Mouse (Mus musculus): ENCODE data around the gene Scg5.

Scg5 gene

DNA sequence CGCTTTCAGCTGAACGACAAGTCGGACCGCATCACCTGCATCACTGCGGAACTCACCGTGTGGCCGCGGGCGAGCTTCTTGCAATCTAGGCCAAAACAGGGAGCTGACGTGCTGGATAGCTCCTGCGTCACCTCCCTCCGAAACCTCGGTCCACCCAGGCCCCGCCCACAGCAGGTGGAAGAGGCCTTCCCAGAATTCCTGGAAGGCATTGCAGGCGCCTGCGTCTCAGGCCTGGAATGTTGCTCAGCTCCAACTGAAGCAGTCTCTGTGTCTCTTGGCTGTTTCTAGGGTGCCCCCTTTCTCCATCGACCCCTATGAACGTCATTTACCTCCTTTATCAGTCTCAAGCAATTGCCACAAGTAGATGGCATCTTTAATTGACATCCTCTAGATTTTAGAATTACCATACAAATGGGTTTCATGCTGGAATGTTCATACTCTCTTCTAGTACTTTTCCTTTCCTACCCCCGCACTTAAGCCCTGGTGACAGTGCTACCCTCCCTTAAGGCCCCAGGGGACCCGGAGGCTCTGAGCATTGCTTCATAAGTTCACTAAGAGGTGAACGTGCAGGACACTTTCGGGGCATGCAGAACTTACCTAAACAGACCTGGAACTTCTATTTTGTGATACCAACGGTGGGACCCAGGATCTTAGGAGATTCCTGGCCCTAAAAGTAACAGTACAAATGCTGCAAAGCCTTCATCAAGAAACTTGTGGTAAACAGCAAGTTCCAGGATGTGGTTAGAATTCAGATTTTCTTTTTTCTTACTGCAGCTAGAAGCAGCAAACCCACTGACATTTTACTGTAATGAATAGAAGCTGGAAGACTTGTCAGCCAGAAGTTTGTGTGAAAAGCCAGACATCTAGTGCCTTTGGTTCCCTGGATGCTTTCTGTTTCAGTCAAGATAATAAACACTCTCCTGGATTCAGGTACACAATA lies at the start of gene Scg5:
Gene Scg5 (minus strand): TSS at position 179 of the 940 bp plus-strand sequence.
- peak; percentile 96 to 98 for DNase-seq

DNA sequence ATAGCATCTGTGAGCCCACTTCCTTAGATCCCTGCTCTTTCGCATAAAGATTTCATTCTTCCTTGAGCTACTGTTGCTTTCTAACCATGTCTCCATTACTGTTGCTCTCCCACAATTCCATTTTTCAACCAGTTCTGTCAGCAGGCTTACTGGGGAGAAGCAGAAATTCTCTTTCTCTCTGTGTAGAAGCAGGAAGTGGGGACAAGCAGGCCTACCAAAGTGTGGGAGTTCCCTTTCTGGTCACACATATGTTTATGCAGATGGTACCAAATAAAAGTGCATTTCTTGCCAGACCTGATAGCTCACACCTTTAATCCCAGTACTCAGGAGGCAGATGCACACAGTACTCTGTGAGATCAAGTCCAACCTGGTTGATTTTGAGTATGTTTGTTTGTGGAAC lies 41.2 kb upstream of the Scg5 start:
- DNase-seq: no peak

DNA sequence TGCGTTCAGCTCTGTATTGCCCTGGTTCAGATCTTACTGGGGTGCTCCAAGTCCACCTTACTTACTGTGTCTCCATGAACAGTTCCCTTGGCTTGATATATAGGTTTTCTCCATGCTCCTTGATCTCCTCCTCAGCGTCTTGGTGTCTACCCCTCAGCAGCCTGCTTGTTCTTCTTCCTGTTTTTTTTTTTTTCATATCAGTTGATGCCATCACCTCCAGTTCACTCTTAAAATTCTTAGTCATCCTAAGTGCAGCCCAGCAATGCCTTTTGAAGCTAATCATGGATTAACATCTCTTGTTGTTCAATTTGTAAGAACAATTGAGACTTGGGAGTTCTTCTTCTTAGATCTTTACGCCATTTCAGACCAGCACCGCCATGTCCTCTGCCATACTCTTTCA lies 39.5 kb upstream of the Scg5 start:
- no peak for DNase-seq

DNA sequence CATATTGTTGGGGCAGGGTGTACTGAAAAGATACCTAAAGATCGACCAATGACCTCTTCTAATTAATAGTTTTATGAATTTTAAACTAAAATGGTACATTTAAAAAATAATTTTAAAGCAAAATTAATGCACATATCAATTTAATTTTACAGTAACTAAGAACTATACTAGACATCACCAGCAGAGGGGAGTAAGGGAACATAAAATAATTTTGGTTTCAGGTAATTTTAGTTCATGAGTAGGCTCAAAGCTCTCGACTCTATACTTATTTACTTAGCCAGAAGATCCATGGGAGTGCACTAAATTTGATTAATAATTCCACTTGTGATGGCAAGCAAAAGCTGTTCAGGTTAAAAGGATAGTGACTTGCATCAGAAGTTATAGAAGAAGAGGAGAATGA lies 37.2 kb upstream of the Scg5 start:
- peak in 1 of 2 experiments; percentile 65 for DNase-seq

DNA sequence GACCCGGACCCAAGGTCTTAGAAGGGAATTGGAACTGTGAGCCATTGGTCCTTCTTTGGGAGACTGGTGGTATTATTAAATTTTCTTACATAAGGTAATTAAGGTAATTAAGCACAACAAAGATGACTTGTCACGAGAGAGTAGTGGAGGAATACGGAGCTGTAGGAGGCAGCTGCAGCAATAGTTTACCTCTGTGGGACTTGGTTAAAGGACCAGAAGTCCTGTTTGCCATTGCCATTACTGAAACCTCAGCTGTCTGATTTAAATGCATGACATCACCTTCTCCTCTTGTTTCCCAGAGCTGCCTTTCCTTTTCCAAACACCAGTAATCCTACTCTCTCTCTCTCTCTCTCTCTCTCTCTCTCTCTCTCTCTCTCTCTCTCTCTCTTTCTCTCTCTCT lies 20.2 kb upstream of the Scg5 start:
- DNase-seq: no peak

DNA sequence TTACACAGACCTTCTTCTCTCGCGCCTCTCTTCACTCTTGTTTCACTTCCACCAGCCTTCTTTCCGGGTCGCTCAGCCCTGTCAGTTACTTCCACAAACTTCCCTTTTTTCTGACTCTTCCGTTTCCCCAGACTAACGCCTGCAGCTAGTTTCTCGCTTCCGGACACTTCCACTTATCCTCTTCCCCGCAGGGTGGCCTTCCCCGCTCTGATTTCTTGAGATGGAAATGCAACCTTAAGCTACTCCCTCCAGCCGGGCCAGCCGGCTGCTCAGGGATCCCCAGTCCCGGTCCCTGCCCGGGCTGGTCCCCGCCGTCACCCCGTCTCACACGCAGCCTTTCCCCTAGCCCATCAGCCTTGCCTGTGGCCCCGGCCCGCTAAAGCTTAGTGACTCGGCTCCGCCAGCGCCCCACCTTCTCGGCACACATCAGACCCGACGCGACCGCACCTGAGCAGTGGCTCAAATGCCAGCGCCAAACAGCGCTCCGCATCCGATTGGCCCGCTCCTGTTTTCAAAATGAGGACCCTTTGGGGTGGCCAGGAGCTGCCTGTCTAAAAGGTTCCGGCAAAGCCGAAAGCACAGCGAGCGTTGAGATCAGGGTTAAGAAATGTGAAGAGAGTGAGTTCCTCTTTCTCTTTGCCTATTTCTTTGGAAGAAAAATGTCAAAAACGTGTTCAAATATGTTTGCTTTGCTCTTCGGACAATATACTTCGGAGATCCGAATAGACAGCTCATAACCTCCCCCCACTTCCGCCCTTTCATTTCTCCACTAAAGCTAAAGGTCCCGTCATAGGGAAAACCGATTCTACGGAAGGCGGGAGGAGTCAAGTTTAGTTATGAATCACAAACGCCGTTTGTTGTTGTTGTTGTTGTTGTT lies 19.6 kb upstream of the Scg5 start, which contains the start of gene Arhgap11a:
Gene Arhgap11a (minus strand): TSS at position 417 of the 877 bp plus-strand sequence.
- DNase-seq: peak; percentile 95 to 98

DNA sequence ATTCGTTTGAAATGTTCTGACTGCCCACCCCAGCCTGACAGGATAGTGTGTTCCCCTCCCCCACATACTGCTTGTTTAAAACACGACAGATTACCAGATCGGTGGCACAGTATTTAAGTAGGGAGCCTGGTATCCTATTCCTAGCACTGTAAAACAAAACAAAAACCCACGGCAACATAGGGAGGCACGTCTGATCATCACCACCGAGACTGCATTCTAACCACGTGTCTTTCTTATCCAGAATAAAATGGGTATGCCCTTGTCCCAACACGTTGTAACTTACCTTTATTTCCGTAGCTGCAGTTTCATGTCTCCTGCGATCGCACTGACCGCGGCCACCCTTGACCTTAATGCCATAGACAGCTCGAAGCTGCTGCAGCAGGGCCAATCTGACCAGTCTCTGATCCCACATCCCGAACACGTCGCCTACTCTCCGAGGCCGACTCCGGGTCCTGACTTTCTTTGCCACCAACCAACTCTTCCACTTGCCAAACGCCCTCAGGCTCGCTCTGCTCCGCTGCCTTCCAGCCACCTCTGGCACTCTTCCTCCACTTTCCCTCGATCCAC lies 18.8 kb upstream of the Scg5 start:
- peak in 1 of 2 experiments; percentile 36 for DNase-seq

DNA sequence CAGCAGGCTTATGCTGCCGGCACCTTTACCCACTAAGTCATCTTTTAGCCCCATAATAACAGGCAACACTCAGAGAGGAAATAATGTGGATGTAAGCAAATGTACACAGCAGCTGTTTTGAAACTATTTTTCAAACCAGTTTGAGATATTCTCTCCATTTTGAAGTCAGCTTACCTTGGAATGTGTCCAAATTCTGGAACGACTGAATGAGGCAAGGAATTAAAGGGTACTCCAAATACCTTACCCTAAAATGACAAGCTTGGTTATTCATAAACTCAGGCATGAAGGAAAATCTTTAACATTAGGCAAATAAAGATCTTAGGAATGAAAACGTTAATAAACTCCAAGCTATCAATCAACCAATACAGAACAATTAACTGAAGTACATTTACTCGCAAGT lies 16.2 kb upstream of the Scg5 start:
- no peak for DNase-seq

DNA sequence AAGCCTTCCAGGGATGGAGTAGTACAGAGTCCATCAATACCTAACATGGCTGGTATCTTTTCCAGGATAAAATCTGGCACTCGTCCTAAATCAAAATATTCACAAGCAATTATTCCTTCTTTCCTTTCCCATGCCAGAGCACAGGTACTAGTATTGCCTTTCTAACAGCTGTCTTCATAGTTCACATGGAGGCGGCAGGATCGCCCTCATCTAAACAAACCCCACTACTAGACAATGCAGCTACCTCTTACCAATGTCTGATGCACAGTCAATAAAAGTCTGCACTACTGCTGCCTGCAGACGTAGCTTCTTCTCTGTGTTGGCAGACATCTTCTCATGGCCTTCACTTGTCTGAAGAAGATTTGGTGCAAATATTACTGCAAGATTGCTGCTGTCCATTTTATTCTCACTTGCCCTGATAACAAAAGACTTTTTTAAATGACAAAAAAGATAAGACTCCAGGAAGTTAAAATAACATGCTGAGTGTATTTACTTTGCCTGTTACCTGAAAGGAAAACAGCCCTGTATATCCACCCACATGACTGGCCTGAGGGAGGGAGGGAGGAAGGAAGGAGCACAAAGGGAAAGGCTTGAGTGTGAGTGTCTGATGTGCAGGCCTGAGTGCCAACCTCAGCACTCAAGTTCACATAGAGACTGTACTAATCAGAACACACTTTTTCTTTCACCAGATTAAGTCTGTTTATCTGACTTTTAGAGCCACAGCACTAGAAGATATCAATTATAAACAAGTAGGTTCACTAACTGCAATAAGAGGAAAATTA lies 12.9 kb upstream of the Scg5 start:
- no peak for DNase-seq

DNA sequence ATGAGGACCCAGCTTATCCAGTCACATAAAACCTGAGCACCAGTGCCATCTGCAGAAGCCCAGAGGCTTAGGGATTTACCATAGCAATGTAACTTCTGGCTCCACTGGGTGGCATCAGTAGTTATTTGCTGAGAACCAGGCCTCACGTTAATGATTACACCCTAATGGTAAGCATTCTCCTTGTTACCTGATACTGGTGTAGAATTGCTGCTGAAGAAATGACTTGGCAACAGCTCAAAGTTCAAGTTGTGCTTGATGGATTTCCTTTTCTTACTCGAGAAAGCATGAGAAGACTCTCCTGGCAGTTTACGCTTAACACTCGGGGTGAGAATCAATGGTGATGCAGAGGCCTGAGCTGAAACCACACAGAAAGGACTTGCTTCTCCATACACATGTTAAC lies 10.6 kb upstream of the Scg5 start:
- DNase-seq: no peak

DNA sequence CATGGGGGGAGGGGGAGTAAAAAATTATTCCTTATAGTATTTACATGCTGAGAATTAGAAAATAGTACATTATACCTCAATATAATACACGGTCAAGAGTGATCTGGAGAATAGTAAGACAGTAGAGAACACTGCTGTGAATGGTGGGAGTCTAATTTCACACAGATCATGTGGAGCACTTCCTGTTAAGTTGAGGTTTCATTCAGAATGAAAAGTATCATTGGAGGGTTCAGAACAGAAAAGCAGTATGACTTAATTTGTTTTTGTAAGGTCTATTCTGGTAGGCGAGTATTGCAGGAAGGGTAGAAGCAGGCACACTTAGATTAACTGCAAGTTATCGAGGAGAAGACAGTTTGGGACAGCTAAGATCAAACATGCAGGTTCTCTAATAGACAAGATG lies 6.3 kb upstream of the Scg5 start:
- DNase-seq: no peak

DNA sequence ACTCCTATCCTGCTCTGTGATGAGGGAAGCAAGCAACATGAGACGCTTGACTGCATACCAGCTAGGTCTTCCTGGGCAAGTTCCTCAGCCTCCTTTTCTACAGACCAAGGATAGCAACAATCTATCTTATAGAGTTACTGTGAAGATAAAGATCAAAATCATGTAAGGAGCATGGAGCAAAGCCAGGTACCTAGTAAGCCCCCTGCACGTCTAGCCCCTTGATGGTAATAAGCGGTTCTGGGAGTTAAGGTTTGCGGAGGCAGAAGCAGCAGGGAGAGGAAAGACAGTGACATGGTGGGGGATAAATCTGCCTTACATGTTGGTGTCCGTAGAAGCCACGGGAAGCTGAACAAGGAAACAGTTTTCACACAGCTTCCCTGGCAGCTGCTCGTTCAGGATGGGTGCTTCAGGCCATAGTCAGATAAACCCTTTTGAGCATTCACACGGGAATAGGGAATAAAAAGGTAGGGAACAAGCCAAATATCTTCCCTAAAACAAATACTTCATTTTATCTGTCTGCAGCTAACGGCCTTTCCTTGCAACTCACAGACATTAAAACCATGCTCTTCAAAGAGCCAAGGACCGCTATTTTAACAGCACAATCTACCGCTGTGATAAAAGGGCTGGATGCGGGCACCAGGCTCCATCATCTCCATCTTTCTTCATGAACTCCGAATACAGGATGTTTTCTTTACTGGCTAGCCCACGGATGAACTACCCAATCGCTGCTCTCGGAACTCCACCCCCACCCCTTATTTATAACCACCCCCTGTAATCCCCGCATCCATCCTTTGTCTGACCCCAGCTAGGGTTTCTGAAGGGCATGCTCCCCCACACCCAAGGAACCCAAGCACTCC lies 607 bp downstream of the Scg5 start:
- DNase-seq: peak; percentile 32 to 61

DNA sequence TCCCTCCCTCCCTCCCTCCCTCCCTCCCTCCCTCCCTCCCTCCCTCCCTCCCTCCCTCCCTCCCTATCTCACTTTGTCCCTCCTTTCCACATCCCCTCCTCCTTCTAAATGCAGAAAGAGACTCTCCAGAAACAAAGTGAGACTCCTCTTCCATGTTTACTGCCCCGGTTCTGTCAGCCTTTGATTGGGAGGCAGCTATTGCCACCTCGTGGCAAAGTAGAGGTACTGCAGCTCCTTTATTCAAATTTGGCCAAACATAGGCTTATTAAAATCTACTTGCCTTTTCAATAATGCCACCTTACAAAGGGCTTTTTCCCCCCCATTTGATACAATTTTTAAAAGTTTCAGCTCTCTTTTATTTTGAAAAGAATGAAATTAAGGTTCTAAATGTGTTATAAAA lies 5.0 kb downstream of the Scg5 start:
- DNase-seq: peak; percentile 55 to 70

DNA sequence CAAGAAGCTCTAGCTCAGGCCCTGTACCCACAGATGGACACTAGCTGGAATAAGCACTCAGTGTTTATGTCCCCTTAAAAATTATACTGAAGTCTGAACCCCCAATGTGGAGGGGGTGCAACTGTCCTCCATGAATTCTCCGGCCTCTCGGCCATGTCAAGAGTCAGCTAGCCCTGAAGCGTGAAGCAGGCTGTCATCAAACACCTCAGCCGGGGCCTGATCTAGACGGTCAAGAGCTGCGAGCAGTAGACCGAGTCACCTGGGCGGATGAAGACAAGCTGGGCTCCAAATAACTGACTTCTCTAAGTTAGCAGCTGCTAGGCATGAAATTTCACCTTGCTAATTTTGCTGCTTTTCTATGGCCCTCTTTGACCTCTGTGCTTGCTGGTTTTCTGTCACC lies 6.6 kb downstream of the Scg5 start:
- no peak for DNase-seq

DNA sequence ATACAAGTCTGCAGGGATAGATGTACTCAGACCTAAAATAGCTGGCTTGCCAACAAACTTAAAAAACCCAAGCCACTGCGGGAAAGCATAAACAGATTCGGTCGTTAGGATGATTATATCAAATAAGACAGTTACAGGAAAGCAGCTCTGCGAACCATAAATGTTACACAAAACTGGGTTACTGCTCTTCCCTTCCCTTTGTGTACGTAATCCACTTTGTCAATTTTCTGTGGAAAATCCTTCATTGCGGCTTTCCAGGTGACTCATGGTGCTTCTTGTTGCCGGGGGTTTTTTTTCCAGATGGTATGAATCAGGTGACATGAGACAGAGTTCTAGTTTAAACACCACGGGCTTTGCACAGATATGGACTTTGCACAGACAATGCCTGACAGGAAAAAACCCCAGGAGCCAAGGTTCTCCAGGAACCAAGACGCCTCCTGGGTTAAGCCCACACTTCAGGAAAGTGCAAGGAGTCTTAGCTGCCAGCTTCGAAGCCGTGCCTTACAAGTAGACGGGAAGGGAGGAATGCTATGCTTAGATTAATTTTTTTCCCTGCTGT lies 7.7 kb downstream of the Scg5 start:
- DNase-seq: no peak

DNA sequence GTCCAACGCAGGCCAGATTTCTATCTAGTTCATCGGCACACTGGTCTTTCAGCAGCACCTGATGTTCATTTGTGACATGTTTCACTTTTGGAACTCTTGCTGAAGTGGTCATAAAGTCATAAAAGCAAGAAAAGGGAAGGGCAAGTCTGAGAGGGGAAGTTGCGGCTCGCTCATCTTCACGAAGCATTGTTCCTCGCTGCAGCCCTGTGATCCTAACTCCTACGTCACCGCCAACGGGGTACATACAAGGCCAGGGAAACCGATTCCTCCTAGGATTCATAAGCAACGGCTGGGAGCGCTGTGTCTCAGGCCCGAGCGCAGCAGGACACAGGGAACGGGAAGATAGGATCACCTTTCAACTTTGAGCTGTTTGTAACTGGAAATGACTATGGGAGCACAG lies 8.8 kb downstream of the Scg5 start:
- DNase-seq: no peak

DNA sequence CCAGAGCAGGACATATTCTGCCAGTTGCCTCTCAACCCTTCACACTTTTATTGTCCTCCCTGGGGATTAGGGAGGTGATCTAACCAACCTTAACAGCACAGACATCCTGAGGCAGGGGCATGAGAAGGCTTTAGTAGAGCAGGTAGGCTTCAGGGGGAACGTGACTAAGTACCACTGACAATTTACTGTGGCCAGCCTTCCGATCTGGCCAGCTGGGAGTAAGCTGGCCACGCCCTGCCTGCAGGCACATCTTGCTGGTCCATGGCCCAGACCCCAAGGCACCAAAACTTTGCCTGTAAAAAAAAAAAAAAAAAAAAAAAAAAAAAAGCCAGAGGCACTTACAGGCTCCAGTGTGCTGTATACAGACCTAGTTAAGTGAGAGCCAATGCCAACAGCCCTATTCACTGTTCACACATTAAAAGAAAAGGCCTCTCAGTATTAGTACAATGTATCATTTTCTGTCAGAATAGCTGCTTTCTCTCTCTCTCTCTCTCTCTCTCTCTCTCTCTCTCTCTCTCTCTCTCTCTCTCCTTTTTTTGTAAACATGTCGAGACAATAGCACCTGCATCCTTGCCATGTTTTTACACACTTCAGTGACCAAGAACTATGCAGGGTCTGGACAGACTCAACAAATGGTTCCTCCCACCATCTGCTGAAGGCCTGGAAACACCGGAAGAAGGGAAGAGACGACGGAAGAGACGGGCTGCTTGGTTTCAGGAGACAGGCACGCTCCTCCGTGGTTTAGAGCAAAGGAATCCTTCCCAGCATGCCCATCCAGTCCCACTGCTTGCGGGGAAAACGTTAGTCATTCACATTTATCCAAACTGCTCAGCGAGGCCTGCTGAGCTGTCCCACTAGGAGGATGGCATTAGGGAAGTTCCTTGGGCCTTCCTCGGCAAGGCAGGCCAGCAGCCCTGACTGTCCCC lies 11.0 kb downstream of the Scg5 start:
- peak; percentile 25 to 31 for DNase-seq

DNA sequence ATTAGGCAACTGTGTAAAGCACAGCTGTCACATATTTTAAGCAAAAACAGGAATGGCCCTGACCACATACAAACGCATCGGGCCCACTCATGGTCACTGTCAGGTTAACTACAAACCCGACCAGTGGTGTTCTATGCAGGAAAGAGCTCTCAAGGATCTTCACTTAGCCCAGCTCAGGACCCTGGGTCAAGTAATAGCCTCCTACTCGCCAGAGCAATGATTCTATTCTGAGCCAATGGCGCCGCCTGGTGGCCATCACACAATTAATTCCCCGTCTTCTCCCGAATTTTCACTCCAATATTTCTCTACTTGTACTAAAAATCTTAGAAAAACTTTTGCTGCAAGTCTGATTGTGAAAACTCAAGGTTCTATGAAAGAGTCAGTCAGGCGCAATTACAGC lies 21.3 kb downstream of the Scg5 start:
- peak; percentile 87 to 92 for DNase-seq

DNA sequence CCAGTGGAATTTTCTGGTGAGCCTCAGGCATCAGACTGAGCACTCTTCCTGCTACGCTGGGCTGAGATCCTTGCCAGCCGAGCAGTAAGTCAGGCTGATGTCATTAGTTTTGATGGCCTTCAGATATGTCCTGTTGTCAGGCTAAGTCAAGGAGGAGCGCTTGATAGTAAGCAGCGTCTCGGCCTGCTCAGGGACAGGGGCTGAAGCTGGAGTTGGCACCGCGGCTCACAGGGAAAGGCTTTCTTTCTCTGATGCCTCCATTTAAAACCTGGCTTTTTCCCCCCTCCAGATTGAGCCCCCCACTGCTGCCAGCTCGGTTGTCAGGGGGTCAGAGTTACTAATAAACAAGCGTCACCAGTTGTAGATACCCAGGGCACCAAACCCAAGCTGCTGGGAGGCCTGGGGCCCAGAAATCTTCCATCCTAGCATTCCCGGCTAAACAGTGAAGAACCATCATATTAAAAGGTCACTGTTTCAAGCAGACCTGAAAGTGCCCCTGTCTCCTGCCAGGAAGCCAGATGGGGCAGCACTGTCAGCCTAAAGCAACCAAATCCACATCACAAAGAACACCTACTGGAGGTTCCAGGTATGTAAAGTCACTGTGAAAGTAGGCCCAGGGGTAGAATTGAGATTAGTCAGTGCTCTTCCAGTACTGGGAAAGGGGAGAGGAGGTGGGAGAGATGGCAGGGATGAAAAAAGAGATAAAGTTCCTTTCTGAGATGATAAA lies 21.9 kb downstream of the Scg5 start:
- peak; percentile 34 to 49 for DNase-seq

All from cerebellum, postnatal 10 days (tissue).